Mouse (Mus musculus) MN1 (cell line): ENCODE results near the gene Dhh.
"Not testable (repeated sequence)": the region's sequence is repeated elsewhere in the genome, so short reads cannot be mapped to it uniquely, and the experiment has no call there.

Experiments used
- DNase-seq: peaks from one replicate; pipeline ENCODE4 v3.0.0-alpha.2; 2016; ENCODE audit warnings: low spot score

Gene Dhh

DNA sequence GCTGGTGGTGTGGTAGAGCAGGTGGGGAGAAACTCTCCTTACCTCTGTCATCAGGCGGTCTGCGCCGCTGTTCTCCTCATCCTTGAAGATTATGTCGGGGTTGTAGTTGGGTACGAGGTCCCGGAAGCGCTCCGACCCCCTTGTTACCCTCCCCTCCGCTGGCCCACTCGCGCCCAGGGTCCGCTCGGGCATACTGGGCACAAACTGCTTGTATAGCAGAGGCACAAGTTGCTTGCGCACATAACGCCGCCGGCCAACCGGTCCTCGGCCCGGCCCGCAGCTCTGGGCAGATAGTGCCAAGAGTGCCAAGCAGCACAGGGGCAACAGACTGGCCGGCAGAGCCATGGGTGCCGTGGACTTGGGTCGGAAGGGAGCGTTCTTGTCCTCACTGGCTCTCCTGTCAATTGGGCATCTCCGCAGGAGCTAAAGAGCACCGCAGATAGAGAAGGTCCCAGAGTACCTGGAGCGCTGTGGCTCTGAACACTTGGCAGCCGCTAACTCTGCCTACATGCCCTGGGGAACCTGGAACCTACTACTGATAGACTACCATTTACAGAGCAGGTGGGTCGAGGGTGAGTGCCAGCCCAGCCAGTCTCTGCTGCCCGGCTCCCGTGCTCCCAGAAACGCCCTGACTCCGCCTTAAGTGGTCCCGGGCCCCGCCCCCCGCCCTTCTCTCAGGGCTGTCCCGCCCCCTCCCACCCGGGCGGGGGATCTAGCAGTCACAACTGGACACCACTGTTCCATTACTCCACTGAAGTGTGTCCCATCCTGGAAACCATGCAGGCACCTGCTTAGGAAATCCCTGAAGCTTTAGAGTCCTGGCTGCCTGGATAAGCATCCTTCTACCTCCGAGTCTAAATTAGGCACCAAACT lies at the start of gene Dhh:
Gene Dhh, minus strand, starts transcription at position 613 of the 873 bp plus-strand sequence.
- DNase-seq, result peak; percentile 60

DNA sequence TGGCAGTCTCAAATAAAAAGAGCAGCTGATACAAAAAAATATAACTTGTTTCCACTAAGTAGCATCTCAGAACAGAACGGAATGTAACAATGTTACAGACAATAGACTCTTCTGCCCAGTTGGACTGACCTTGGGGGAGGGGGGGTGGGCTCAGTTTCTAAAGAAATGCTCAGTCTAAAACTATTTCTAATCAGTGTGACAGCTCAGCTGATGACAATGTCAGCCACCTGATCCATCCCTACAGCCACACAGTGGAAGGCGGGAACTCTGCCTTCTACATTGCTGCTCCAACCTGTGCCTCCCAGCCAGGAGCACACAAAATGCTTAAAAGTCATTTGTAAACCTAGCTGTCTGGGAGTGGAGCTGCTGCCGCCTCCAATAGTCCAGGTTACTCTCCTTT lies 49.5 kb upstream of the Dhh start:
- DNase-seq, result peak; percentile 56

DNA sequence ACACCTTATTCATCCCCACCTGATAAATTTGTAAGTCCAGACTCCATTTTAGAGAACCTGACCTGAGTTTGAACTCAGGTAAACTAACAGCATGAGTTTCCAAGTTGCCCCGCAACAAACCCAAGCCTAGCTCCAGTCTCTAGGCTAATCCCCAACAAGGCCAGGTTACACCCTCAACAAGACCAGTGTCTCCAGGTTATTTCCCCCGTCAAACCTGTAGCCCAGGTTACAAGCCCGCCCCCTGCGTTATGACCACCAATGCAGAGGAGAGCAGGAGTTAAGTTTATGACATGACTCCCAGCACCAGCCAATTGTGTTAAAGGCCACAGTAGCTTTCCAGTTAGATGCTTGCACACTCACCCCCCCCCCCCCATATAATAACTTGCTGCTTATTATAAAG lies 44.8 kb upstream of the Dhh start:
- DNase-seq, result no peak

DNA sequence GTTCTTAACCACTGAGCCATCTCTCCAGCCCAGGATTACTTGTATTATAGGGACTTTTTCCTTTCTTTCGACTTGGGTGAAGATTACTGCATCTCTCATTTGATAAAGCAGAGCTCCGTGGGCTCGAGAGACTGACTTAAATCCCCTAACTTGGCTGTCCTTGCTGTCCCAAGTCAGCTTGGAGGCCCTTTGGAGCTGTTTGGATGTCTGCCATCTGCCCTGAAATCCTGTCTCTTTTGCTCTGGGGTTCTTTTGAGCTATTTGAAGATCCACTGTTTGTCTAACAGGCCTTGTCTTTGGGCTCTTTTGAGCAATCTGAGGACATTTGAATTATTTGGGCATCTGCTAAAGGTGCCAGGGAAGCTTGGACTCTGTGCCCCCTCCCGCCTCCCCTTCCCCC lies 43.7 kb upstream of the Dhh start:
- DNase-seq, result no peak

DNA sequence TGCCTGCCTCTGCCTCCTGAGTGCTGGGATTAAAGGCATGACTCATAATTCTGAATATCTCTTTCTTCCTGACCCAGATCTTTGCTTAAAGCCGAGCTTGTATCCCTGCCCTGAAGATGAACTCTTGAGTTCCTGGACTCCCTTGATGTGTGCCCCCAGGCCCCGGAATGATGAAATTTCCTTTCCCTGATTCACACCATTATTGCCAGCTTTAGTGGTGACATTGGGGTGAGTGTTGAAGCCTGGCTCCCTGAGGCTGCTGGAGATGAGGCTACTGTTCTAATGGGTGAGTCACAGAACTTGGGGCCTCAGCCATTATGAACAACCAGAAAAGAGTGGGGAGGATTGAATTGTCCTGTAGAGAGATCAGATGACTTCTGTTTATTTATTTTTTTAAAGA lies 43.2 kb upstream of the Dhh start:
- DNase-seq, result no peak

DNA sequence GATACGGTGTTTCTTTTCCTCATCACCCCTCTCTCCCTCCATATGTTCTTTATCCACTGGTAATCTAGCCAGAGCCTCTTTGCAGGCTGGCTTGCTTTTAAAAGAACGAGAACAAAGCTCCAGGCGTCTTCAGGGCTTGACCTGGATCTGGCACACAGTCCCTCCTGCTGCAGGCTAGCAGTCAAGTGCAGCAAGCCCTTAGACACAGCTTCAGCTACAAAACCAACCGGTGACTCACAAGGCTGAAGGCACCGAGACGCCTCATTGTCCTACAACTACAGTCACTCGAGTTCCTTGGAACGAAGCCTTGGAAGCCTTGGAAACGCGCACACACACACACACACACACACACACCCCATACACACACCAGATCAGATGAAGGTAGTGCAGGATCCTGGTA lies 42.5 kb upstream of the Dhh start:
- peak; percentile 66 for DNase-seq

DNA sequence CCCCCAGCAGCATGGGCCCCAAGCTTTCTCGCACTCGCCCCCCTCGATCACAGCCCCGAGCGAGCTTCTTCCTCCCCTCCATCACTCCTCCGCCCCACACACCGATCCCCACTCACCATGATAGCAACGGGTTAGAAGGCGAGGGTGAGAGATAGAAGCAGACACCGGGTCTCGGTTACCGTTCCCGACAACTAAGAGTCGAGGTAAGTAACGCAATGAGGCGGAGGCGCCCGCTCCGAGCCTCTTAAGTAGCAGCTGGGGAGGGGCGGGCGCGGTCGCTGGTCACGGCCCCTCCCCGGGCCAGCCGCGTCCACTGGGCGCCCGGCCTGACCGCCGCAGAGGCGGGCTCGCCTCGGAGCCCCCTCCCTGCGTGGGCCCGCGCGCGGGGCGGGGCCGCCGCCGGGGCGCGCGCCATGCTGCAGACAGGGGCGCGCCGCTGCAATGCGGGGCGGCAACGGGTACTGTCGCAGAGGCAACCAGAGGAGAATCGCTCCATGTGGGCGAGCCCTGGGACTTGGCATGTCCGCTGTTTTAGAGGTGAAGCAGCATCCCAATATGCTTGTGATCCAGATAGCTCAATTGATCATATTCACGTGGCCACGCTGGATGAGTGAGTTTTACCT lies 36.0 kb upstream of the Dhh start, which contains the start of gene Tuba1b:
Gene Tuba1b, minus strand, starts transcription at position 349 of the 623 bp plus-strand sequence.
- peak; percentile 97 for DNase-seq

DNA sequence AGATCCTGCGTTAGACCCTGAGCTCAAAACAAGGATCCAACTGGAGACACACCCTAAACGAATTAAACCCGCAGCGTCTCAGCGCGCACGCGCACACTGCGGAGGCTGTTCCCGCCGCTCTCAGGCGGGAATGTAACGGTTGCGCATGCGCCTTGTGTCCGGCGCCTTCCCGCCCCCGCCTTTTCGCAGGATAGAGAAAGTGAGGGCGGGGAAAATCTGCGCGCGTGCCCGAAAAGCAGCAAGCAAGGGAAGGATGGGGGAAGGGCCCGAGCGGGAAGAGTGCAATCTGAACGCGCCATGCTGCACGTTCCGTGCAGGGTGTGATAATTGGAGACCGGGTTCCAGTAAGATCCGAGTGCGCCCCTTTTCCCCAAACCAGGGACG lies 35.5 kb upstream of the Dhh start:
- DNase-seq, result peak; percentile 99

DNA sequence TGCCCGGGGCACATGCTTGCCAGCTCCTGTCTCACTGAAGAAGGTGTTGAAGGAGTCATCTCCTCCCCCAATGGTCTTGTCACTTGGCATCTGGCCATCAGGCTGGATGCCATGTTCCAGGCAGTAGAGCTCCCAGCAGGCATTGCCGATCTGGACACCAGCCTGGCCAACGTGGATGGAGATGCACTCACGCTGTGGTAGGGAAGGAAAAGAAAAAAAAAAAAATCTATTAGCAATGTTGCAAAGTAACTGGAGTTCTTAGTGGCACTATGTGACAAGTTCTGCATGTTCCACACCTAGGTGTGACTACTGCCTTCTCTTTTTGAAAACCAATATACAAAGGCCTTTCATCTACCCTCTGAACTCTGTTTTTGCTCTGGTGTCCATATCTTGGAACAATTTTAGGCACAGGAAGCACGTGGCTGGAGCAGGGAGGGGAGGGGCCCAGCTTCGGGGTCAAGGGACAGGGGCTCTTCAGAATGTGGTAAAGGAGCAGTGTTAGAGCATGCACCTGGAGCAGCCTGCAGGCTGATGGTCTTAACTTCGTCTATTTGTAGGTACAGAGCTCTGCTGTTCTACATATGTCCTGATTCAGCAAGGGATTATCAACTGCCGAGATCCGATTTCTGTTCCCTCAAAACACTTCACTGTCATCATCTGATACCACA lies 34.8 kb upstream of the Dhh start:
- peak; percentile 53 for DNase-seq

DNA sequence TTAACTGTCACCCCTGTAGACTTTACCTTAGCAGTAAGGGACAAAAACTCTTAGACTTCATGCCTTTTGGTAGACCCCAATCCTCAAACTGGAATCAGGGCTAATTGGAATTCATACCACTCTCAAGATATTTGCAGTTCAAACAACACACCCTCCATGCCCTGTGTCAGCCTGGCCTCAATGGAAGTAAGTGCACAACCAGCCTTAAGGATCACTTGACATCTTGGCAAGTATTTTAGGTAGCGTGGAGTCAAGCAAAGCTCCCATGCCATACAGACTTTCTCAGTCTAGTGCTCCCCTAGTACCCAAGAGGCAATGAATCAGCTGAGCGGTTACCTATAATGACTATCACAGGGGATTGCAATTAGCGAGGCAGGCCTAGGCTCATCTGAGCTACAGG lies 32.7 kb upstream of the Dhh start:
- no peak for DNase-seq

DNA sequence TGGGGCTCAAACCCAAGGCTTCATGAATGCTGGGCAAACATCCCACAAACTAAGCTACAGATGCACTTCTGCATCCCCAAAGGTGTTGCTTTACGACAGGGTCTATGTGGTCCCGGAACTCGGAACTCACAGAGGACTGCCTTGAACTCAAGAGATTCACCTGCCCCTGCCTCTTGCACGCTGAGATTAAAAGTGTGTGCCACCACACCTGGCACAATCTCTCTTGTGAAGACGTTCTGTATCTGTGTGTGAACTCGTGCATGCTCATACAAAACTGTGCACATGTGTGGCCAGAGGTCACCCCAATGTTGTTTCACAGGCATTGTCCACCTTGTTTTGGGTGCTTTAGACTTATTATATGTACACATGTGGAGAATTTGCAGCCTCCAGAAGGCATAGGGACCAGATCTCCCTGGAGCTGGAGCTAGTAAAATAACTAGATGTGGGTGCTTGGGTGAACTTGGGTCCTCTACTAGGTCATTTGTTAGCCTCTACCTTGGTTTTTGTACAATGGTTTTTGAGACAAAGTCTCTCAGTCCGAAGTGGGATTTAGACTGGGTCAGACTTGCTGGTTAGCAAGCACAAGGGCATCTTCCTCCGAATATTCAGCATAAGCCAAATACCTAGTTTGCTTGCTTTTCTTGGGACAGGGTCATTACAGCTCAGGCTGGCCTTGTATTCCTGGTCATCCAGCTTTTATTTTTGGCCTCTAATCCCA lies 31.8 kb upstream of the Dhh start:
- DNase-seq, result no peak

DNA sequence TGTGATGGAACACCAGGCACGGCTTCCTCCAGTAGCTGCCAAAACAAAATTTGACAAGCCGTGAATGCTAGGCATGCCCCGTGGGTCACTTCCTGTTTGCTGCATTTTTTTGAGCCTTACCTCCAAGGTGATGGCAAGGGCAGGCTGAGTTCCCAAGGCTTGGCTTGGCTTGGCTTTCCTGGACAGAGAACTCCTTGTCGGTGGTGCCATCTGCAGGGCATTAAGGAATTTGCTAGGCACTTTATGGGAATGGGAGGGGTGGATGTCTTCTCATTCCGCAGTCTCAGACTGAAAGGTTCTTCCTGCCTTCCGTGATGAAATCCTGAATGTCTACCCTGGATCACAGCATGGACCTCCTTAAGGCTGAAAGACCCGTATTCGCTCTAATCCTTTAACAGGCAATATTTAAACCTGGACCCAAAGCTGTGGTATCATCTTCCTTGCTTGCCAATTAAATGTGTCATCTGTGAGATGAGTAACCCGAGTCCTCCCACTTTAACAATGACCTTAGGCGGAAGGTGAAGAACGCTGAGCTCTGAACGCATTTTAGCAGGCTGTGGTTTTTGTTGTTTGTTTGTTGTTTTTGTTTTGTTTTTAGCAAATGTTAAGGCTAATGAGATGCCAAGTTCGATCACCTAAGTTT lies 30.4 kb upstream of the Dhh start:
- peak; percentile 93 for DNase-seq

DNA sequence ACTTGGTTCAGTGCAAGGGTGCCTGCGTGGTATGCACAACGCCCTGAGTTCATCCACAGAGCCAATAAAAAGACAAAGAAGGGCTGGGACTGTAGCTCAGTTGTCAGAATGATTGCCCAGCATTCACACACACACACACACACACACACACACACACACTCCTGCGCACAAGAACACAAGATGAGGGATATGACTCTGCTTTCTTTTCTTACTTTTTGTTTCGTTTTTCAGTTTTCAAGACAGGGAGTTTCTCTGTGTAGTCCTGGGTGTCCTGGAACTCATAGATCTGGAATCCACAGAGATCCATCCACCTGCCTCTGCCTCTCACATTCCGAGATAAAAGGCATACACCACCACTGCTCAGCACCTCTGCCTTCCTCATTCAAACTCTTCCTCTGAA lies 29.2 kb upstream of the Dhh start:
- DNase-seq, result no peak

DNA sequence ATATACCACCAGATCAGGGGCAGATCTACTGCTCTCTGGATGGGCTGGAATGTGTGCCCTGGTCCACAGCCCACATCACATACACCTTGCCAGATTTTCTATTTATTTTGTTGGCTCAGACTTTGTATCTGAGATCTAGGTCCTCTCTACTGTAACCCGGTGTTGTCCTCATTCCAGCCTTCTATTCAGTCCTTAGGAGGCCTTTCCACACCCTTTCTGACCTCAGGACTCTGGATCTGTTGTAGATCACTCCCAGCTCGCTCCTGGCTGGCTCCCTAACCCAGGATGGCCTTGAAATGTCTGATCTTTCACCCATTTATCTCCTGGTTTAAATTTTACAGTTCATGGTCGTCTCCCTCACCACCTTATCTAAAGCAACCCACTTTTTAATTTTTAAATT lies 26.3 kb upstream of the Dhh start:
- DNase-seq, result no peak

DNA sequence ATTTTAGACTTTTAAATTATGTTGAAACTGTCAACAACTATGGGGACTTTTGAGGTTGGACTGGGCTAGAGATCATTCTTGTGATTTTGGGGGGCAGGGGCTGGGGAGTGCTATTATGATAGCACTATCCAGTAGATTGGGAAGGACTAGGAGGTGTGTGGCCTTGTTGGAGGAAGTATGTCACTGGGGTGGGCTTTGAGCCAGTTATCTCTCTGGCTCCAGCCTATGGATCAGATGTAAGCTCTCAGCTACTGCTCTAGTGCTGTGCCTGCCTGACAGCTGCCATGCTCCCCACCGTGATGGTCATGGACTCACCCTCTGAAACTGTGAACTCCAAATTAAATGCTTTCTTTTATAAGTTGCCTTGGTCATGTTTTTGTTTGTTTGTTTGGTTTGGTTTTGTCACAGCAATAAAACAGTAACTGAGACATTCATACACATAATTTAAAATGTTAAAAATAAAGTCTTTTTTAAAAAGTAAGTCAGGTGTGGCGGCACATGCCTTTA lies 24.7 kb upstream of the Dhh start:
- DNase-seq, result no peak

DNA sequence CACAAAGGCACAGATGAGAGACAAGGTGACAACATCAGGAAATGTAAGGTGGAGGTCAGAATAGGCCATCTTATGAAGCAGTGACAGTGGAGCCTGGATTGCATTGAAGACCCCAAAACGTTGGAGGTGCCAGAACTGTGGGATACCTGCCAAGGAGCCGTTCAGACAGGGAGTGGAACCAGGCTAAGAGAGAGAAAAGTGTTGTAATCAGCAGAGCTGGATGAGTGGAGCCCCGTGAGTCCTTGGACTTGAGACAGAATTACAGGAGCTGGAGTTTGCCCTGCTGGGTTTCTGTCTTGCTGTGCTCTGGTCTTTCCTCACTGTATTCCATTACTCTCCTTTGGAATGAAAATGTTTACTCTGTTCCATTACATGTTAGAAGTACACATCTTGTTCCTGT lies 24.2 kb upstream of the Dhh start:
- DNase-seq, result no peak

DNA sequence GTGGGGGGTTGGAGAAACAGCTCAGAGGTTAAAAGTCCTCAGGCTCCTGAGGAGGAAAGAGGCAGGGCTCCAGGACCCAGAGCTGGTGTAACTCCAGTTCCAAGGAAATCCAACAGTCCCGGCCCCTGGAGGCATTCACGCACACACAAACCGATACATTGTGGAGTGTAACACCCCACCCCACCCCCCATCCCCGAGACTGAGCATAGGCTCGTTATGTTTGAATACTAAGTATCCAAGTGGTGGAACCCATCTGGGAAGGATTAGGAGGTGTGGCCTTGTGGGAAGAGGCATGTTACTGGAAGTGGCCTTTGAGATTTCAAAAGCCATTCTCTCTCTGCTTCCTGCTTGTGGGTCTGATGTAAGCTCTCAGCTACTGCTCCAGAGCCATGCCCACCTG lies 23.2 kb upstream of the Dhh start:
- no peak for DNase-seq

DNA sequence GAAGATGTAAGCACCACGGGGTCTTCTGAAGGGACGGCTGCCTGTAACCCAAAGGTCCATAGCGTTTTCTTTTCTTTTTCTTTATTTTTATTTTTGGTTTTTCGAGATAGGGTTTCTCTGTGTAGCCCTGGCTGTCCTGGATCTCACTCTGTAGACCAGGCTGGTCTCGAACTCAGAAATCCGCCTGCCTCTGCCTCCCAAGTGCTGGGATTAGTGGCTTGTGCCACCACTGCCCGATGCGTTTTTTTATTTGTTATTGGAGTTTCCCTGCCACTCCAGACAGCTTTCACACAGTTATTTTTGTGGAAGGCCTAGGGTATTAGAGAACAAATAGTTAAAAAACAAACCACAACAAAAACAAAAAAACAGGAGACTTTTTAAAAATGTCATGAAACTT lies 20.2 kb upstream of the Dhh start:
- DNase-seq, result not testable (repeated sequence)

DNA sequence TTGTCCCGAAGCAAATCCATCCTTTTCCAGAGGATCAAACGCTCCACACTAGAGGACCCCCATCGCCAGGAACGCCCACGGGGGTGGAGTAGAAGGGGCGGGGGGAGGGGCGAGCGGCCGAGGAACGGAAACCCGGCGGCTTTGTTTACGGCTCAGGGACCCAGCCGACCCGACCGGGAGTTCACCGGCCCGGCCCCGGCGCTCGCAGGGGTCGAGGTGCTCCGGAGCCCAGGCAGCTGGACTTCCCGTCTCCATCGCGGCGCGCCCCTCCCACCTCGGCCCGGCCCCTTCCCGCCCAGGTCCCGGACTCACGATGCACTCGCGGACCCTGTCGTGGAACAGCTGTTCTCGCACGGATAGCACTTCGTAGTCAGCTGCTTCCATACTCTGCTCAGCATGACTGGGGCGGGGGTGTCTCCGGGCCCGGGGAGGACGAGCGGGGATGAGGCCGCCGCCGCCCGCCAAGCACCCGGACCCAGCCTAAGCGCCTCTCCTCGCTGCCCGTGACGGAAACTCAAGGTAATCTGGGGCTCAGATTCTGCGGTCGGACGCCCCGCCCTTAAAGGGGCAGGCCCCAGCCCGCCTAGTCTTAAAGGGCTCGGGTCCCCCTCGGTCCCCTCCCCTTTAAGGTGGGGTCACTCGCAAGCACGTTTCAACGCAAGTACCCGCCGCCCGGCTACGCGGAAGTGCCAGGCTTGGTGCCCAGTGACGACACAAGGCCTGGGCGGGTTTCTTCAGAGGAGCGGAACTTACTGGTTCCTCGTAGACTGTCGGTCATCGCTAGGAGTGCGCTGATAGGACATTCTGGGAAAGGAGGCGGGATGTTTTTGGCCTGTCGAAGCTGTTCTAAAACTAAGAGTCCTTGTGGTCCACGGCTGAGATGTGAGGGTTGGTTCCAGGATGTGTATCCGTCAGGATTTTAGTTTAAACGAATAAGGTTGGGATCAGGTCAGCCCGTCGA lies 19.5 kb upstream of the Dhh start, which contains the start of gene Lmbr1l:
Gene Lmbr1l, minus strand, starts transcription at position 694 of the 961 bp plus-strand sequence.
- peak; percentile 100 for DNase-seq

DNA sequence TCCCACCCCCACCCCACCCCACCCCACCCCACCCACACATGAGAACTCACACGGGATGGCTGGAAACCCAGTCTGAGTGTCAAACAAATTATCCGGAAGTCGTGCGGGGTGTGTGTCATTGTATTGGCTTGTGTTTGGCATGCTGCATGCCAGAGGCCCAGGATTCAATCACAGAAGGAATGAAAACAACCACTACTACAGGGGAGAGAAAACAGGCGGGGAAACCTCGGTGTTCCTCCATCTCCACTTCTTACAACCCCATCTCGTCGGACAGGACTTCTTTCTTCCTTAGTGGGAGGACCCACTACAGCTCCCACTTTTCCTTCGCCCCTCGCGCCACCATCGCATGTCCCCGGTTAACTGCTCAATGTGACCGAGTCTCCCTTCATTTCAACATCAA lies 18.8 kb upstream of the Dhh start:
- peak; percentile 61 for DNase-seq
